Mouse (Mus musculus) frontal cortex, adult (tissue): ENCODE results near the gene Ankrd22.

ENCODE experiments used
- ATAC-seq: cut with Nextera tagmentation; 2 replicates; pipeline ENCODE4 v1.9.2; 2017; ENCODE audit warnings: mild to moderate bottlenecking, moderate library complexity, mixed read lengths; ENCODE audit not compliant: low TSS enrichment

Ankrd22 gene

DNA sequence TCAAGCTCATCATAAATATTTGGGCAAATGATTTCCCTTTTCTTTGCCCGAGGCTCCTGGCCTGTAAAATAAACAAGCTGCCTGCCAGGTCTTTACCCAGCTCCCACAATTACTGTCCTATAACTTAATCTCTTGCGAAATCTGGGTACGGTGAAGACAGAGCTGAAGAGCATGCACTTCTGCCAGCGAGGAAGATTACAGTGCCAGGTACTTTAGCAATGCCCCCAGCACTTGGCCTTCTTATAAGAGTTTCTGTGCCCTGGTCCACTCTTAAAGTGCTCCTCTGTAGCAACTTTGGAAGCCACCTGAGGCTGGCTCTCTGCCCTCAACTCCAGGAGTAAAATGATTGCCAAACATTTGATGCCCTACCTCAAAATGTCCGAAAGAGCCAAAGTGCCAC, 70.5 kb downstream of the Ankrd22 start:
- no peak for ATAC-seq

DNA sequence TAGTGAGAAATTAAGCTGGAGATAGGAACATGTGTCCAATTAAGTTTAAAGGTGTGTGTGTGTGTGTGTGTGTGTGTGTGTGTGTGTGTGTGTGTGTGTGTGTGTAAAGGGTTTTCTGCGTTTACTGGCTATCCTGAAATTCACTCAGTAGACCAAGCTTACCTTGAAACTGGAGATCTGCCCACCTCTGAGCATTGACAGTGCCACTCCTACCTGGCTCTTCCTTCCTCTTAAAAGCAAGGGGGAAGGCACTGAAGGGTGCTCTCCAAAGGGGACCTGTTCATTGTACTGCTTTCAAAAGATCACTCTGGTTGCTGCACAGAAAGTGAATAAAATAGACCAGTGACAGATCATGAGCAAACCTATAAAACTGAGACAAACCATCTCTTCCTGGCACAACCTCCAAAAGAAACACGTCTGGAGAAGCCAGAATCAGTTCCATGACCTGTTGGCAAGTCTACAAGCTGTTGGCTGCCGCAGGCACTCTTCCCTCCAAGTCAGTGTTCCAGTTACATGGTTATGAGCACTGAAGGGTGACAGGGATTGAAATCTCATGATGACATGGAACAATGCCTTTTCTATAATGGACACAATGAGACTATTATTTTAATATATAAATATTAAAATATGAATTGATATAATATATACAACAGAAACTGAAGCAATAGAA, 76.7 kb downstream of the Ankrd22 start:
- no peak for ATAC-seq

DNA sequence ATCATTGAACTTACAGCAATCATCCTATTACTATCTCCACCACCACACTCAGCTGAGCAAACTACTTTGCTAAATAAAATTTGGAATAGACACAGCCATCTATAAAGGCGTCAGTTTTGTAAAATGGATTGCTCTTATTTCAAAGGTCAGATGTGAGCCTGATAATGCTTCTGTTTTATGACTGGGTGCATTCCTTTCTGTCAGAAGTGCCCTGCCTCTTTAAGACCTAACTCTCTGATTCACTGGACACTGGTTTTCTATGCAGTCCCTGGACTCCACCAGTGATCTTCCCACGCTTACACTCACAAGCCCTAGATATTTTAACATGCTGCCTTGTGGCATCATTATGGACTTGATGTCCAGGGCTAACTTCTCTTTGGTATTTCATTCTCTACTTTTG, 87.7 kb downstream of the Ankrd22 start:
- no peak for ATAC-seq

DNA sequence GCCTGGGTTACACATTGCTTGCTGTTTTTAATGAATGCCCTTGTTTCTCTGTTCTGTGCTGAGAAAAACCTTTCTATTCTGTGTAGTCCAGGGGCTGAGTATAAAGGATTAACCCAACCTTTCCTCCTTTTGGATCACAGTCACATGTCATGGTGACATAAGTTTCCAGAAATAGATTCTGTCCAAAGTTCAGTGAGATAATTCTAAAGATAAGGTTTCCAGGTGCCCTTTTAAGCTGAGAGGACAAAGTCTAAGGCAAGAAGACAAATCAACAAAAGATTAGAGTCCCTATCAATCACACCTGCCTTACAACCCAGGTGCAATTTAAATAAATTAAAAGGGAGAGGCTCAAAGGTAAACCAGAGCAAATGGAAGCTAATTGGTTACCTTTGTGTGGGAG, 91.6 kb downstream of the Ankrd22 start:
- no peak for ATAC-seq
